Mouse (Mus musculus): ENCODE results near the gene Samd14. TPM values are rescaled to one million over a fixed set of nuclear protein-coding genes. Genes with fewer than 3 reads are reported as not detected.

Gene Samd14
- polyA plus RNA-seq, 1 experiment from 2014 or later: 135 TPM

DNA sequence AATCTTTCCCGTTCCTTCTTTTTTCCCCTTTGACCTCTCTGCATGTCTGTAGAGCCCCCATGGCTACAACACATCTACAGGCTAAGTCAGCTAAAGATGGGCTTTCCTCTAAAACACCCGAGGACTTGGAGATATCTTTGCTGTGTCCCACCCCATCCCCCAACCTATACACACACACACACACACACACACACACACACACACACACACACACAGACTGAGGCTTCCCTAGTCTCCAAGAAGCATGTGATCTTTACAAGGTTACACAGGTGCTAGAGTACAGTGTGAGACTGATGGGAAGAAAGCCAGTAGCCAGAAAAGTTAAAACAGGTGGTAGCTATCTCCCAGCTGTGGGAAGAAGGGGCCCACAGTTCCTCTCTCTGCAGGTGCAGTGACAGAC lies 23.2 kb upstream of the Samd14 start:
- Histone ChIP-seq H3K9ac (replicated peaks; ENCODE audit: low read length) (no peak overlapping the region), H3K4me2 (ENCODE audit: low read length) (no peak overlapping the region), H3K27ac (replicated peaks; ENCODE audit: low read depth, low read length) (no peak overlapping the region), H3K4me3 (replicated peaks; ENCODE audit: low read depth, low read length) (no peak overlapping the region), H3K27me3 (ENCODE audit: control insufficient read depth, insufficient read depth, low read length) (no peaks in the 10 kb centered on the region), H3K4me1 (ENCODE audit: control insufficient read depth, insufficient read depth, low read length) (peaks cover 16% of the 10 kb centered on the region), H3K36me3 (ENCODE audit: control insufficient read depth, insufficient read depth, low read length) (no peaks in the 10 kb centered on the region), H3K9me3 (ENCODE audit: control insufficient read depth, low read length) (no peaks in the 10 kb centered on the region)
- no peak for DNase-seq
- ATAC-seq (ENCODE audit: low FRiP score, low TSS enrichment): no peak
- WGBS: 70% methylated on average over 2 of the region's 2 CpGs

DNA sequence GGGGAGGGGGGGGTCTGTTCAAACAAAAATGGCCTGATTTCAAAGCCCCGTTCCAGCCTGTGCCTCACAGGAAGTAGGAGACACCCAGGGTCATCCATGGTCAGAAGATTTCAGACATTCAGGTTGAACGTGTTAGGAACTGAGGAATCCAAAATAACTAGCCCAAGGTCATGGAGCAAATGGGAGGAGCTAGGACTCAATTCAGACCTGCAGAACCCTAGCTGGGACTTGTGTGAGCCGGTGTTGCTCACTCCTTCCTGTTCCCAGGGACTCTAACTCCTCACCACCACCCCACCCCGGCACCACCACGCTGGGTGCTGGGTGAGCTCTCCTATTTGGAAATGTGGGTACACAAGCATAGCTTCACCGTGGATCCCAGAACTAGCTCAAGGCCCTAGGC lies 22.3 kb upstream of the Samd14 start:
- 41% methylated on average over 6 of the region's 6 CpGs for WGBS
- no peak for DNase-seq

DNA sequence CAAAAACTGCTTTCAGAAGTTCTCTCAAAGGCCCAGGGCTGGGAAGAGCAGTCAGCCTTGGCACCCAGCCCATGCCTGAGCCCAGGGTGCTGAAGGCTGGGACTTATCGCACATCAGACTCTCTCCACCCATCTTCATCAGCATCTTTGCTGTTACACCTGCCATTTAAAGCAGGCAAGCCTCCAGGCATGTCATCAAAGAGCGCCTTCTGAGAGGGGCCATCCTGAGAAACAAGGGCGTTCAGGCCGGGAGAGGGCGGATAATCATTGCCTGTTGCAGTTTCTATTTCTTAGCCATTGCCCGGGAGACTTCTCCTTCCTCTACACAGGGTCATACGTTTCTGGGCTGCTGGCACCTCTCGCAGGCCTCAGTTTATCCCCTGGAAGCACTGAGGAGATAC lies 21.8 kb upstream of the Samd14 start:
- 85% methylated on average over 8 of the region's 8 CpGs for WGBS
- Histone ChIP-seq H3K27ac (replicated peaks; ENCODE audit: low read depth, low read length) (no peak overlapping the region), H3K36me3 (ENCODE audit: control insufficient read depth, insufficient read depth, low read length) (no peaks in the 10 kb centered on the region), H3K27me3 (ENCODE audit: control insufficient read depth, insufficient read depth, low read length) (no peaks in the 10 kb centered on the region), H3K9me3 (ENCODE audit: control insufficient read depth, low read length) (no peaks in the 10 kb centered on the region), H3K4me3 (replicated peaks; ENCODE audit: low read depth, low read length) (no peak overlapping the region), H3K9ac (replicated peaks; ENCODE audit: low read length) (no peak overlapping the region), H3K4me1 (ENCODE audit: control insufficient read depth, insufficient read depth, low read length) (peaks cover 16% of the 10 kb centered on the region), H3K4me2 (ENCODE audit: low read length) (no peak overlapping the region)
- no peak for DNase-seq
- ATAC-seq (ENCODE audit: low FRiP score, low TSS enrichment): no peak

More for the DNA sequence above, 22.3 kb upstream of the Samd14 start:
- Histone ChIP-seq H3K27ac (replicated peaks; ENCODE audit: low read depth, low read length) (no peak overlapping the region), H3K9ac (replicated peaks; ENCODE audit: low read length) (0 out of 2 replicates have a peak overlapping the region, but pooled peaks have one; percentile 12), H3K9me3 (ENCODE audit: control insufficient read depth, low read length) (no peaks in the 10 kb centered on the region), H3K4me2 (ENCODE audit: low read length) (no peak overlapping the region), H3K27me3 (ENCODE audit: control insufficient read depth, insufficient read depth, low read length) (no peaks in the 10 kb centered on the region), H3K4me1 (ENCODE audit: control insufficient read depth, insufficient read depth, low read length) (peaks cover 16% of the 10 kb centered on the region), H3K36me3 (ENCODE audit: control insufficient read depth, insufficient read depth, low read length) (no peaks in the 10 kb centered on the region), H3K4me3 (replicated peaks; ENCODE audit: low read depth, low read length) (no peak overlapping the region)
- ATAC-seq (ENCODE audit: low FRiP score, low TSS enrichment): no peak

DNA sequence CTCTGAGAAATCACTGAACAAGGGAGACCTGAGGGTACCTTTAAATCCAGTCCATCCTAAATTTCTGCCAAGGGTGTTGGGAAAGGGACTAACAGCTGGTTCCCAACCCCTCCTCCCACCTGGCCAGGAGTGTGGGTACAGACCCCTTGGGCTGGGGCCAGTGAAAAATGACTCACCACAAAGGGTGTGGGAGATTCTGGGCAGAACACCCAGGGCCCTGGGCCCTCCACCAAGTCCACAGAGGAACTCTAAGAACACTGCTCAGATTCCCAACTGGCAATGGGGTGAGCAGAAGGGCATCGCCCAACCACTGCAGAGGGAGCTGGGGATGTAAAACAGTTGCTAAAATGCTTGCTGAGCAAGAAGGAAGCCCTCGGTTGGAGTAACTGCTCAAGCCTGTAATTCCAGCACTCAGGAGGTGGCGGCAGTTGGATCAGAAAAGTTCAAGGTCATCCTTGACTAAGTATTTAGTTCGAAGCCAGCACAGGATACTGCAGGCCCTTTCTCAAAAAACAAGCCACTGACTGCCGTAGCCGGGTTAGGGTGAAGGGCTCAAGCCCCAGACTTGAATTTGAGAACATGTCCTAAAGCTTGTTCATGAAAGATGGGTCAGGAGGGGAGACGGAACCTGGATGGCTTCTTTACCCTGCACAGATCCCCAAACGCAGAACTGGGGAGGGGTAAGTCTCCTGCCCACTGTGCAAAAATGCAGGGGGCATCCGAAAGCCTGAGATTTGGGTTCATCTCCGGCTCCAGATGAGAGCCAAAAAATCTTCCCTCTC lies 20.7 kb upstream of the Samd14 start:
- H3K9ac ChIP-seq (replicated peaks; ENCODE audit: low read length): peak overlapping the region; percentile 79
- ATAC-seq (ENCODE audit: low FRiP score, low TSS enrichment) (no peak), DNase-seq (no peak)
- no peaks in the 10 kb centered on the region for H3K36me3 ChIP-seq (ENCODE audit: control insufficient read depth, insufficient read depth, low read length)
- H3K9me3 ChIP-seq (ENCODE audit: control insufficient read depth, low read length): no peaks in the 10 kb centered on the region
- H3K4me1 ChIP-seq (ENCODE audit: control insufficient read depth, insufficient read depth, low read length): peaks cover 28% of the 10 kb centered on the region
- peak overlapping the region; percentile 89 for H3K27ac ChIP-seq (replicated peaks; ENCODE audit: low read depth, low read length)
- peak overlapping the region; percentile 94 for H3K4me3 ChIP-seq (replicated peaks; ENCODE audit: low read depth, low read length)
- H3K4me2 ChIP-seq (ENCODE audit: low read length): peak overlapping the region; percentile 97
- no peaks in the 10 kb centered on the region for H3K27me3 ChIP-seq (ENCODE audit: control insufficient read depth, insufficient read depth, low read length)
- 21% methylated on average over 10 of the region's 10 CpGs for WGBS

DNA sequence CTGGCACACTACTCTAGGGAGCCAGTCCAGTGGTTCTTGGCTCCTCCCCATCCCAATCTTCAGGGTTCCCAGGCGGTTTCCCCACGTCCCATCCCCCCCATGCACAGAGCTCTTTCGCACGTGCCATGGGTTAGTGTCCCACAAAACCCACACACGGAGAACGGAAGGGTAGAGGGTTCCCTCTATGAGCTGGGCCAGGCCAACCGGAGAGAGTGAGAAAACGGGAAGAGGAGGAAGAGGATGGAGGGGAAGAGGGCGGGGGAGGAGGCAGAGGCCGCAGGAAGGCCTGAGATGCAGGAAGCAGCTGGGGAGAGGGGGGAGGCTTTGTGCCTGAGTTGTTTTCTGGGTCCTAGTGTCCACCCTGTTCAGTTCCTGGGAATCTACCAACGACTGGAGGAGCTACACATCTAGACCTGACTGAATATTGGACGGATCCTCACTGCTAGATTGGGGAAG lies 20.1 kb upstream of the Samd14 start:
- Histone ChIP-seq H3K4me3 (replicated peaks; ENCODE audit: low read depth, low read length) (peak overlapping the region; percentile 94), H3K9me3 (ENCODE audit: control insufficient read depth, low read length) (no peaks in the 10 kb centered on the region), H3K36me3 (ENCODE audit: control insufficient read depth, insufficient read depth, low read length) (no peaks in the 10 kb centered on the region), H3K4me2 (ENCODE audit: low read length) (peak overlapping the region; percentile 97), H3K27ac (replicated peaks; ENCODE audit: low read depth, low read length) (peak overlapping the region; percentile 89), H3K9ac (replicated peaks; ENCODE audit: low read length) (peak overlapping the region; percentile 79), H3K27me3 (ENCODE audit: control insufficient read depth, insufficient read depth, low read length) (no peaks in the 10 kb centered on the region), H3K4me1 (ENCODE audit: control insufficient read depth, insufficient read depth, low read length) (peaks cover 34% of the 10 kb centered on the region)
- WGBS: 3% methylated on average over 12 of the region's 12 CpGs
- ATAC-seq (ENCODE audit: low FRiP score, low TSS enrichment): peak; percentile 63
- peak; percentile 95 for DNase-seq

DNA sequence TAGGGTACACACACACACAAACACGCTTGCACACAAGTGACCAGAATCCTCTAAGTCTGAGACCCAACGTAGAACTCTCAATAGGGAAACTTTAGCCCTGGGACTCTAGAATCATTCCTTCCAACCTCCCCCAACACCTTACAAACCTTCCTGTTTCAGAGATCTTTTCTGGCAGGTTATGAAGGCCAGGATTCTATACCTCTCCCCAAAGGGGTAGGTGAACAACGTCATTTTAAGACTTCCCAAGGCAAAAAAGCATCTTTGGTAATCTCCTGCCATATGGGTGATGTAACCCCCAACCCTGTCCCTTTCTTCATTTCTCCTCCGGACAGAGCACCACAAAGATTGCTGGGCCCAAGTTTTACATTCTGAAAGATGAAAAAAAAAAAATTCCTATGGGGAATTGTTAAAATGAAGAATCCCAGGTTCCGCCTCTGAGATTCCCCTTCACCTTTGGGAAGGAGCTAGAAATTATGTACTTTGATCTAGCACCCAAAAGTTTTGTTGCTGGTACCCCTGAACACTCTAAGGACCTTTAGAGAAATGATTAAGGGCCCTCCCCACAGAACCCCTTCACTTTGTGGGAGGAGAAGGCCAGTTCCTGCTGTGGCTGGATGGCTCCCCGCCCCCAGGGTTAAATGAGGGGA lies 19.5 kb upstream of the Samd14 start:
- no peaks in the 10 kb centered on the region for H3K9me3 ChIP-seq (ENCODE audit: control insufficient read depth, low read length)
- H3K4me3 ChIP-seq (replicated peaks; ENCODE audit: low read depth, low read length): peak overlapping the region; percentile 94
- H3K27me3 ChIP-seq (ENCODE audit: control insufficient read depth, insufficient read depth, low read length): no peaks in the 10 kb centered on the region
- peaks cover 40% of the 10 kb centered on the region for H3K4me1 ChIP-seq (ENCODE audit: control insufficient read depth, insufficient read depth, low read length)
- H3K27ac ChIP-seq (replicated peaks; ENCODE audit: low read depth, low read length): peak overlapping the region; percentile 95
- 43% methylated on average over 6 of the region's 6 CpGs for WGBS
- H3K4me2 ChIP-seq (ENCODE audit: low read length): peak overlapping the region; percentile 97
- peak overlapping the region; percentile 97; the same call in 1 of the 2 replicates for H3K9ac ChIP-seq (replicated peaks; ENCODE audit: low read length)
- DNase-seq: no peak
- ATAC-seq (ENCODE audit: low FRiP score, low TSS enrichment): 0 out of 2 replicates have a peak, but pooled peaks have one; percentile 7
- H3K36me3 ChIP-seq (ENCODE audit: control insufficient read depth, insufficient read depth, low read length): no peaks in the 10 kb centered on the region

DNA sequence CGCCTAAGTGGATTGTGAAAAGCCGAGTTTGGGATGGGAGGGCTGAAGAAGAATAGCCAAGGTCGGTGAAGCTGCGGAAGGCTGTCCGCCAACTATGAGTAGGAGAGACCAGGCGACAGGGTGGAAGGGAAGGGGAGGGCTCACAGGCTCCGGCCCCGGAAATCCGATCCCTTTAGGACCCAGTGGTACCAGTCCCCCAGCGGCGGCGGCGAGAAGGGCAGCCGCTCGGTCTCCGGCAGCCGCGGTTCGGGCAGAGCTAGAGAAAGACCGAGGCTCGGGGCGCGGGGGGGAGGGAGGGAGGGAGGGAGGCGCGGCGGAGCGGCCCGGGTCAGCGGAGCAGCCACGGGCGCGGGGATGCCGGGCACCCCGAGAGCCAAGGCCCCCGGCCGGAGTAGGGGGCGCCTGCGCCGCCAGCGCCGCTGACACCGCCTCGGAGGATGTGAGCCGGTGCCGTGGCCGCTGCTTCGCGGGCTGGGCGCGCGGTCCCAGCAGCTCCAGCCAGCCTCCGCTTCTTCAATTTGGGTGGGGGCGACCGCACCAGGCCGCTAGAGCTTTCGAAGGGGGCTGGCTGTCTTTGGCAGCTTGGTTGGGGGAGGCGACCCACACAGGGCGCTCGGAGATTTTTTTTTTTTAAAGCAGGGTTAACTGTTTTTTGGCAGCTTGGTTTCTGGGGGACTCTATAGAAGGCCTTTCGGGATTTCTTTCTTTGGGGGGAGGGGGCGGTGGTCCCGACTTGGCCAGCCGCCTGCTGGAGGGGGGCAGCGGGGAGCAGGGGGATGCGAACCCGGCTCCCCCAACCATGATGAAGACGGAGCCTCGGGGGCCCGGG lies 18.7 kb upstream of the Samd14 start, which contains the start of gene Ppp1r9b:
Gene Ppp1r9b, plus strand, starts transcription at position 287 of the 829 bp plus-strand sequence.
- Histone ChIP-seq H3K27ac (replicated peaks; ENCODE audit: low read depth, low read length) (peak within 1 kb of the TSS; percentile 95), H3K4me1 (ENCODE audit: control insufficient read depth, insufficient read depth, low read length) (peaks cover 48% of the 10 kb centered on the region), H3K9ac (replicated peaks; ENCODE audit: low read length) (peak within 1 kb of the TSS; percentile 97), H3K4me3 (replicated peaks; ENCODE audit: low read depth, low read length) (peak within 1 kb of the TSS; percentile 94), H3K27me3 (ENCODE audit: control insufficient read depth, insufficient read depth, low read length) (no peaks in the 10 kb centered on the region), H3K9me3 (ENCODE audit: control insufficient read depth, low read length) (no peaks in the 10 kb centered on the region), H3K36me3 (ENCODE audit: control insufficient read depth, insufficient read depth, low read length) (no peaks in the 10 kb centered on the region), H3K4me2 (ENCODE audit: low read length) (peak within 1 kb of the TSS; percentile 97)
- WGBS: under 1% methylated on average over 69 of the region's 69 CpGs
- peak; percentile 95 for DNase-seq
- ATAC-seq (ENCODE audit: low FRiP score, low TSS enrichment): peak; percentile 88

All from midbrain, embryonic 14.5 days (tissue).